Mouse (Mus musculus) embryonic fibroblast, embryonic 13.5 days (primary cell): ENCODE results near the gene Ryr2. TPM values are rescaled to one million over a fixed set of nuclear protein-coding genes. Genes with fewer than 3 reads are reported as not detected.

Experiments
- H3K27ac ChIP-seq: 2 replicates; pipeline ENCODE4 v1.5.1; 2012; ENCODE audit warnings: low read length, control low read depth, inconsistent platforms; ENCODE audit not compliant: insufficient read depth
- H3K4me1 ChIP-seq: 2 replicates; pipeline ENCODE4 v1.6.1; 2011; ENCODE audit warnings: low read length; ENCODE audit not compliant: control insufficient read depth, insufficient read depth
- H3K4me3 ChIP-seq: 2 replicates; pipeline ENCODE4 v1.5.1; 2011; ENCODE audit warnings: mild to moderate bottlenecking, control low read depth, low read length; ENCODE audit not compliant: insufficient read depth
- CTCF ChIP-seq: IDR thresholded peaks from 2 replicates; pipeline ENCODE4 v1.5.1; 2011; ENCODE audit warnings: mild to moderate bottlenecking, control low read depth, low read length, moderate library complexity, borderline replicate concordance; ENCODE audit not compliant: insufficient read depth
- POLR2A ChIP-seq: IDR thresholded peaks from 2 replicates; pipeline ENCODE4 v1.6.1; 2011; ENCODE audit warnings: low read depth, mild to moderate bottlenecking, control low read depth, low read length, moderate library complexity
- polyA plus RNA-seq: library from polyadenylated mRNA; stranded (reverse); fragments of >200 nt; gene quantifications from 2 replicates; pipeline ENCODE4 v1.2.4, GENCODE M21; 2011; ENCODE audit warnings: low read depth; ENCODE audit not compliant: missing spikeins, insufficient read length

Gene Ryr2
- polyA plus RNA-seq, 1 experiment: 0.14 TPM

- no peak for TF ChIP-seq POLR2A
- TF ChIP-seq CTCF: no peak
- no peak overlapping the region for H3K27ac ChIP-seq
- H3K4me3 ChIP-seq: no peak overlapping the region
- H3K4me1 ChIP-seq: no peaks in the 10 kb centered on the region
Observed at GRCm38 (mm10) chr13:11869486-11869885, 237.3 kb downstream of the Ryr2 start.

GRCm38 (mm10) chr13:11868979-11869378 is 237.8 kb downstream of the Ryr2 start:
- Histone ChIP-seq H3K4me3 (no peak overlapping the region), H3K27ac (no peak overlapping the region), H3K4me1 (no peaks in the 10 kb centered on the region)
- TF ChIP-seq POLR2A: no peak
- no peak for TF ChIP-seq CTCF

GRCm38 (mm10) chr13:11868056-11868455 is 238.7 kb downstream of the Ryr2 start:
- Histone ChIP-seq H3K4me3 (no peak overlapping the region), H3K27ac (no peak overlapping the region), H3K4me1 (no peaks in the 10 kb centered on the region)
- TF ChIP-seq CTCF (no peak), POLR2A (no peak)

GRCm38 (mm10) chr13:11865261-11865660 is 241.5 kb downstream of the Ryr2 start:
- no peak for TF ChIP-seq POLR2A
- no peak for TF ChIP-seq CTCF

GRCm38 (mm10) chr13:11851691-11852090 is 255.1 kb downstream of the Ryr2 start:
- Histone ChIP-seq H3K27ac (no peak overlapping the region), H3K4me1 (no peaks in the 10 kb centered on the region)
- TF ChIP-seq CTCF (no peak), POLR2A (no peak)

More at GRCm38 (mm10) chr13:11865261-11865660, 241.5 kb downstream of the Ryr2 start:
- no peaks in the 10 kb centered on the region for H3K4me1 ChIP-seq
- H3K4me3 ChIP-seq: no peak overlapping the region
- no peak overlapping the region for H3K27ac ChIP-seq

GRCm38 (mm10) chr13:11843889-11844288 is 262.9 kb downstream of the Ryr2 start:
- TF ChIP-seq POLR2A (no peak), CTCF (no peak)
- H3K4me3 ChIP-seq: no peak overlapping the region
- H3K4me1 ChIP-seq: no peaks in the 10 kb centered on the region
- H3K27ac ChIP-seq: no peak overlapping the region

More at GRCm38 (mm10) chr13:11851691-11852090, 255.1 kb downstream of the Ryr2 start:
- H3K4me3 ChIP-seq: no peak overlapping the region

- TF ChIP-seq POLR2A: no peak
- no peak for TF ChIP-seq CTCF
- no peak overlapping the region for H3K4me3 ChIP-seq
- no peak overlapping the region for H3K27ac ChIP-seq
- no peaks in the 10 kb centered on the region for H3K4me1 ChIP-seq
Observed at GRCm38 (mm10) chr13:11837870-11838269, 268.9 kb downstream of the Ryr2 start.

- no peak overlapping the region for H3K4me3 ChIP-seq
- no peak overlapping the region for H3K27ac ChIP-seq
- no peak for TF ChIP-seq POLR2A
- no peak for TF ChIP-seq CTCF
- H3K4me1 ChIP-seq: no peaks in the 10 kb centered on the region
Observed at GRCm38 (mm10) chr13:11837152-11837551, 269.6 kb downstream of the Ryr2 start.

- Histone ChIP-seq H3K4me3 (no peak overlapping the region), H3K27ac (no peak overlapping the region), H3K4me1 (no peaks in the 10 kb centered on the region)
- TF ChIP-seq POLR2A (no peak), CTCF (no peak)
Observed at GRCm38 (mm10) chr13:11836304-11837078, 270.3 kb downstream of the Ryr2 start.

GRCm38 (mm10) chr13:11831210-11831609 is 275.5 kb downstream of the Ryr2 start:
- H3K4me3 ChIP-seq: no peak overlapping the region
- H3K4me1 ChIP-seq: no peaks in the 10 kb centered on the region
- no peak overlapping the region for H3K27ac ChIP-seq
- TF ChIP-seq POLR2A (no peak), CTCF (no peak)
